In genomic region chr3:25807559-25807958, GRCm38 (mm10) we compare ENCODE assay signal across 8 mouse cellular contexts.
DNase-seq lines count a peak whose midpoint lies in the region; ATAC-seq and TF ChIP-seq lines count a peak whose summit lies in the region.

No protein-coding gene starts in this region.

- no peaks in the 10 kb centered on the region for H3K36me3 ChIP-seq in MEL (ENCODE audit: control insufficient read depth in 1 of 2, insufficient read depth in 2 of 2, low read length in 2 of 2)
- H3K36me3 ChIP-seq in midbrain, embryonic 11.5 days (ENCODE audit: control insufficient read depth, insufficient read depth, low read length) = no peaks in the 10 kb centered on the region
- H3K36me3 ChIP-seq in intestine, embryonic 16.5 days (ENCODE audit: control insufficient read depth, insufficient read depth, low read length) = no peaks in the 10 kb centered on the region
- H3K36me3 ChIP-seq in liver, embryonic 11.5 days (ENCODE audit: control insufficient read depth, insufficient read depth, low read length) = no peaks in the 10 kb centered on the region

- H3K79me2 ChIP-seq in MEL (ENCODE audit: control insufficient read depth, insufficient read depth, low read length, poor library complexity) = no peaks in the 10 kb centered on the region

- no peak for TF ChIP-seq CTCF in MEL (IDR thresholded peaks at IDR 0.05 in 2 of 3, conservative IDR thresholded peaks at IDR 0.05 in 1 of 3; ENCODE audit: control insufficient read depth in 1 of 3, insufficient read depth in 1 of 3, low read depth in 2 of 3, low read length in 3 of 3, poor library complexity in 1 of 3, severe bottlenecking in 1 of 3)

- no peaks in the 10 kb centered on the region for H3K27me3 ChIP-seq in MEL (ENCODE audit: control insufficient read depth in 1 of 2, insufficient read depth in 2 of 2, low read length in 2 of 2)
- H3K27me3 ChIP-seq in midbrain, embryonic 11.5 days (ENCODE audit: control insufficient read depth, insufficient read depth, low read length) = no peaks in the 10 kb centered on the region
- no peaks in the 10 kb centered on the region for H3K27me3 ChIP-seq in intestine, embryonic 16.5 days (replicated peaks; ENCODE audit: control insufficient read depth, insufficient read depth, low read length)
- no peaks in the 10 kb centered on the region for H3K27me3 ChIP-seq in liver, embryonic 11.5 days (replicated peaks; ENCODE audit: control insufficient read depth, insufficient read depth, low read length)

- WGBS in midbrain, embryonic 11.5 days = 44% methylated on average over 3 of the region's 3 CpGs
- WGBS in intestine, embryonic 16.5 days = 33% methylated on average over 3 of the region's 3 CpGs
- WGBS in liver, embryonic 11.5 days = 63% methylated on average over 3 of the region's 3 CpGs

- H3K4me1 ChIP-seq in MEL (ENCODE audit: control insufficient read depth in 1 of 2, insufficient read depth in 2 of 2, low read length in 2 of 2) = no peaks in the 10 kb centered on the region
- H3K4me1 ChIP-seq in midbrain, embryonic 11.5 days (ENCODE audit: control insufficient read depth, insufficient read depth, low read length) = peaks cover 3% of the 10 kb centered on the region
- no peaks in the 10 kb centered on the region for H3K4me1 ChIP-seq in intestine, embryonic 16.5 days (ENCODE audit: control insufficient read depth, insufficient read depth, low read length)
- no peaks in the 10 kb centered on the region for H3K4me1 ChIP-seq in liver, embryonic 11.5 days (replicated peaks; ENCODE audit: control insufficient read depth, insufficient read depth, low read length)

- no peak for TF ChIP-seq POLR2A in MEL (IDR thresholded peaks at IDR 0.05; ENCODE audit: control insufficient read depth in 1 of 2, insufficient read depth in 1 of 2, low read depth in 1 of 2, low read length in 2 of 2, poor library complexity in 1 of 2)

- TF ChIP-seq EP300 in MEL (IDR thresholded peaks at IDR 0.05; ENCODE audit: low read depth in 1 of 2, low read length in 2 of 2) = no peak

- DNase-seq in MEL (ENCODE audit: low read depth, low spot score) = peak; percentile 38
- DNase-seq in cerebellum, adult 9-10 months = peak; percentile 31
- DNase-seq in frontal cortex, postnatal 10 days (ENCODE audit: low spot score in 2 of 2) = peak; percentile 44 to 49
- DNase-seq in midbrain, embryonic 11.5 days (ENCODE audit: low spot score, missing footprints) = peak; percentile 93
- no peak for DNase-seq in T-cell, adult 2 months (ENCODE audit: low spot score)
- no peak for DNase-seq in liver, embryonic 11.5 days (ENCODE audit: low spot score)
- no peak for DNase-seq in thymus, postnatal 0 days (ENCODE audit: low spot score)

- TF ChIP-seq RAD21 in MEL (IDR thresholded peaks at IDR 0.05; ENCODE audit: low read depth, low read length) = no peak

- H3K4me2 ChIP-seq in midbrain, embryonic 11.5 days = no peak overlapping the region
- no peak overlapping the region for H3K4me2 ChIP-seq in intestine, embryonic 16.5 days (ENCODE audit: low read depth, low read length)
- no peak overlapping the region for H3K4me2 ChIP-seq in liver, embryonic 11.5 days

- no peak overlapping the region for H3K4me3 ChIP-seq in MEL (ENCODE audit: control insufficient read depth in 1 of 2, insufficient read depth in 1 of 2, low read depth in 2 of 2, low read length in 2 of 2)
- H3K4me3 ChIP-seq in midbrain, embryonic 11.5 days (ENCODE audit: low read depth, low read length) = no peak overlapping the region
- H3K4me3 ChIP-seq in intestine, embryonic 16.5 days (ENCODE audit: low read length) = no peak overlapping the region
- no peak overlapping the region for H3K4me3 ChIP-seq in liver, embryonic 11.5 days (ENCODE audit: low read depth, low read length)

- ATAC-seq in midbrain, embryonic 11.5 days (ENCODE audit: low FRiP score) = peak; percentile 96
- ATAC-seq in intestine, embryonic 16.5 days = no peak
- ATAC-seq in liver, embryonic 11.5 days (replicated peaks; ENCODE audit: low FRiP score) = no peak

- no peak overlapping the region for H3K9ac ChIP-seq in MEL (ENCODE audit: control insufficient read depth, low read depth, low read length, poor library complexity, severe bottlenecking)
- no peak overlapping the region for H3K9ac ChIP-seq in midbrain, embryonic 11.5 days (ENCODE audit: low read length)
- H3K9ac ChIP-seq in intestine, embryonic 16.5 days (ENCODE audit: low read depth, low read length) = no peak overlapping the region
- H3K9ac ChIP-seq in liver, embryonic 11.5 days (ENCODE audit: low read depth, low read length) = no peak overlapping the region

- H3K27ac ChIP-seq in MEL (ENCODE audit: control insufficient read depth, low read depth, low read length) = no peak overlapping the region
- no peak overlapping the region for H3K27ac ChIP-seq in midbrain, embryonic 11.5 days (ENCODE audit: low read depth, low read length)
- no peak overlapping the region for H3K27ac ChIP-seq in intestine, embryonic 16.5 days (ENCODE audit: low read length)
- no peak overlapping the region for H3K27ac ChIP-seq in liver, embryonic 11.5 days (ENCODE audit: low read depth, low read length)

- no peaks in the 10 kb centered on the region for H3K9me3 ChIP-seq in MEL (replicated peaks; ENCODE audit: insufficient read depth, low read length)
- H3K9me3 ChIP-seq in midbrain, embryonic 11.5 days (ENCODE audit: control insufficient read depth, low read length) = no peaks in the 10 kb centered on the region
- H3K9me3 ChIP-seq in intestine, embryonic 16.5 days (ENCODE audit: control insufficient read depth, low read length) = no peaks in the 10 kb centered on the region
- H3K9me3 ChIP-seq in liver, embryonic 11.5 days (ENCODE audit: control insufficient read depth, low read length) = no peaks in the 10 kb centered on the region

TF ChIP-seq in MEL, 35 proteins besides CTCF, POLR2A, EP300 and RAD21:
- TF ChIP-seq MXI1 (IDR thresholded peaks at IDR 0.05; ENCODE audit: low read depth, low read length) (no peak), JUND (IDR thresholded peaks at IDR 0.05; ENCODE audit: low read depth, low read length) (no peak), USF1 (IDR thresholded peaks at IDR 0.05; ENCODE audit: low read depth, low read length) (peak; percentile 82), TBP (IDR thresholded peaks at IDR 0.05; ENCODE audit: low read depth, low read length) (no peak), MAZ (IDR thresholded peaks at IDR 0.05; ENCODE audit: low read depth, low read length) (no peak), USF2 (IDR thresholded peaks at IDR 0.05; ENCODE audit: borderline replicate concordance in 1 of 2, insufficient read depth in 1 of 2, low read depth in 1 of 2, low read length in 2 of 2) (no peak), MEF2A (IDR thresholded peaks at IDR 0.05; ENCODE audit: extremely low read depth, insufficient replicate concordance, low read depth, low read length, poor library complexity, severe bottlenecking) (no peak), ZKSCAN1 (IDR thresholded peaks at IDR 0.05; ENCODE audit: low read depth, low read length) (no peak)
TF ChIP-seq in MEL: peak in this region for 1.

Comparison
In these comparisons a context has a peak if more than half of its experiments do, and no peak if none do; other contexts are left out.
1. DNase-seq: peak in MEL (single experiment), cerebellum, adult 9-10 months (single experiment), frontal cortex, postnatal 10 days (2 of 2) and midbrain, embryonic 11.5 days (single experiment); none in T-cell, adult 2 months (single experiment), liver, embryonic 11.5 days (single experiment) and thymus, postnatal 0 days (single experiment).